Mouse (Mus musculus): ENCODE measurements around the gene Cox6b1.

Gene Cox6b1

GRCm38 (mm10) chr7:30585170-30585569 is 40.8 kb downstream of the Cox6b1 start:
- DNase-seq = no peak

GRCm38 (mm10) chr7:30584339-30584738 is 41.6 kb downstream of the Cox6b1 start:
- no peak for DNase-seq

- DNase-seq = no peak
Measured at GRCm38 (mm10) chr7:30581547-30581946, 44.4 kb downstream of the Cox6b1 start.

- DNase-seq = no peak
Measured at GRCm38 (mm10) chr7:30579950-30580349, 46.0 kb downstream of the Cox6b1 start.

GRCm38 (mm10) chr7:30572969-30573368 is 53.0 kb downstream of the Cox6b1 start:
- DNase-seq = no peak

GRCm38 (mm10) chr7:30572389-30572788 is 53.6 kb downstream of the Cox6b1 start:
- DNase-seq = no peak

- DNase-seq = no peak
Measured at GRCm38 (mm10) chr7:30567555-30567954, 58.4 kb downstream of the Cox6b1 start.
